Mouse (Mus musculus): ENCODE data around the gene Cars2.
"Not testable (repeated sequence)": the region's sequence is repeated elsewhere in the genome, so short reads cannot be mapped to it uniquely, and the experiment has no call there.

The Cars2 gene

DNA sequence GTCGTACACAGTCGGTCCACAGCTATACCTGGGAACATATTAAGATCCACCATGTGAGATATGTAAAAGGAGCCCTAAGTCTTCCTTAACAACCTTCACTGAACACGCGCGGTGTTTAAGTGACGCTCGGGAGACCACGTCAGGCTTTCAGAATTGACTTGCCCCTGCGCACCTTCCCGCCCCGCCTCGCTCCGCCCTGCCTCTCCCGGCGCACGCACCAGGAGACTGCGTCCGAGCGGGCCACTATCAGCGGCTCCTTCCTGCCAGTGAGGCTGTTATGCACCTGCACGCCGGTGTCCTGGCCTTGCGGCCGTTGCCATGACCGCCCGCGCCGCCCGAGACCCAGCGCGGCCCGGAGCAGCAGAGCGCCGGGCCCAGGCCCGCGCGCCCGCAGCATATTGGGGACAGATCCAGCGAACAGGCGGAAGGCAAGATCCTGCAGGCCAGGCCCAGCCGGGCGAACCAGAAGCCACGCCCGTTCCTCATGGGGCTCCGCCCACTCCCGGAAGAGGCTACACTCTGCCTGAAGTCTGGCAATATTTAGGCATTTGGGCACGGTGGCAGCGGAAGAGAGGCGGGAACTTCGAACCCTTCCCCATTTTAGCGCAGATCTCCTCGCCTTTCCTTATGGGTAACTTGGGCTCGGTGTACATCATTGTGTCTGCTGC lies at the start of gene Cars2:
Gene Cars2, minus strand, starts transcription at position 503 of the 668 bp plus-strand sequence.
- peak; percentile 92 for DNase-seq

DNA sequence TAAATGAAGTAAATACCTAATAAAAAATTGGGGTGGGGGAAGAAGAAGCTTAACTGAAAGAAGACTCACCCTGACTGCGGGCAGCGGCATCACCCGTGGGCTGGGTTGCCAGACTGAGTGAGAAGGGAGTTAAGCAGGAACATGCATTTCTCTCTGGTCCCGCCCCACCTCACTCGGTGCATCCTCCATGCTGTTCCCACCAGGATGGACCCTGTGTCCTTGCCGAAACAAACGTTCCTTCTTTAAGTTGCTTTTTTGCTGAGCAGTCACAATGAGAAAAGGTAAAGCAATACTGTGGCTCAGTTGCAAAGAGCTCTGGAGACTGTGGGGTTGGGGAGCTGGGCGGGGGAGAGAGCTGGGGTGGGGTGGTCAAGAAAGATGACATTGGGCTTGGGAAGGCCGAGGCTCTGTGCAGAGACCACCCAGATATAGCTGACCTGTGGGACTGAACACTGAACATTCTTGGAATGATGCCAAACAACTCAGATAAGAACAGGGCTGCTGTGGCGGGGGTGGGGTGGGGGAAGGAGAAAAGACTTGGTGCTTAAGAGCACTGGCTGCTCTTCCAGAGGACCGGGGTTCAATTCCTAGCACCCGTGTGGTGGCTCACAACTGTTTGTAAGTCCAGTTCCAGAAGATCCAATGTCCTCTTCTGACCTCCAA lies 42.8 kb upstream of the Cars2 start:
- no peak for DNase-seq

DNA sequence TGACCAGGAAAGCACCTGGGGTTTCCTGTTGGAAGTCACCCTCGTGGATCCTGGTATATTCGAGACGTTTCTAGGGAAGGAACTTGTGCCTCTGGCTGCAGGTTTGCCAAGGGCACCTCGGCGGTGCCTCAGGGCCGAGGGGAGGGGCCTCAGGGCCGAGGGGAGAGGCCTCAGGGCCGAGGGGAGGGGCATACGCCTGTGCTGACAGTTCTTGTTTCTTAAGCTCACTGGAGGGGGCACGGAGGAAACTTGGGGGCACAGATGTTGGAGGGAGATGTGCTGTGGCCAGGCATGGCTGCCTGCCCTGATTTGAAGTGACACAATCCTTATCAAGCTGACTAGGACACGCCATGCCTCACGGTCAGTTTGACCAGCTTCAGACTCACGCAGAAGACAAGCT lies 41.7 kb upstream of the Cars2 start:
- no peak for DNase-seq

DNA sequence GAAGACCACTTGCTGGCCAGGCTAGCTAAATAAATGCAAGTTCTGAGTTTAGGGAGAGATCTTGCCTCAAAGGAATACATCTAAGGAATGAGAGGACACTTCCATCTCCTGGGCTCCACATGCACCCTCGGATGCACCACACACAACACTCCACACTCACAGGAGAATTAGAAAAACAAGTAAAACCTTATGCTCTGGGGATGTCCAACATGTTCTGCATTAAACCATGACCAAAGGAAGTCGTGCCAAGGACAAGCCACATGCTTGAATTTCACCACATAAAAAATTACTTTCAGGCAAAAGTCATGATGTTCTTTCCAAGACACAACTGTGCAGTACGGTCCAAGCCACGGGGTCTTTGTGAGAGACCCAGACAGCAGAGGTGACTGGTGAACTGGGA lies 41.3 kb upstream of the Cars2 start:
- no peak for DNase-seq

DNA sequence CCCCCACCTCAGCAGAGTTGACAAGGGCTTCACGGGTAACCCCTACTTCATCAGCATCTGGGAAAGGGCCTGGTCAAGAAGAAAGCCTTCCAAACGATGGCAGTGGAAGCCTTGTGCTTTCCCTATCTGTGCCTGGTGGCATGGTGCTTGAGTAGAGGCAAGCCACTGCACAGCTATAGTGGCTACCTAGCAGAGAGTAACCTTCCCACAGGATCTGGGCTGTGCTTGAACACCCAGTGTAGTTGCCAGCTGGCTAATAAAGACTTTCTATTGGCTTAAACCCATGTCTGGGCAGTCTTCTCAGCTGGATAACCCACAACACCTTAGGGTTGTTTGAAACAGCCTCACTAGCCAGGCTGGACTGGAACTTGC lies 35.8 kb upstream of the Cars2 start:
- DNase-seq = no peak

DNA sequence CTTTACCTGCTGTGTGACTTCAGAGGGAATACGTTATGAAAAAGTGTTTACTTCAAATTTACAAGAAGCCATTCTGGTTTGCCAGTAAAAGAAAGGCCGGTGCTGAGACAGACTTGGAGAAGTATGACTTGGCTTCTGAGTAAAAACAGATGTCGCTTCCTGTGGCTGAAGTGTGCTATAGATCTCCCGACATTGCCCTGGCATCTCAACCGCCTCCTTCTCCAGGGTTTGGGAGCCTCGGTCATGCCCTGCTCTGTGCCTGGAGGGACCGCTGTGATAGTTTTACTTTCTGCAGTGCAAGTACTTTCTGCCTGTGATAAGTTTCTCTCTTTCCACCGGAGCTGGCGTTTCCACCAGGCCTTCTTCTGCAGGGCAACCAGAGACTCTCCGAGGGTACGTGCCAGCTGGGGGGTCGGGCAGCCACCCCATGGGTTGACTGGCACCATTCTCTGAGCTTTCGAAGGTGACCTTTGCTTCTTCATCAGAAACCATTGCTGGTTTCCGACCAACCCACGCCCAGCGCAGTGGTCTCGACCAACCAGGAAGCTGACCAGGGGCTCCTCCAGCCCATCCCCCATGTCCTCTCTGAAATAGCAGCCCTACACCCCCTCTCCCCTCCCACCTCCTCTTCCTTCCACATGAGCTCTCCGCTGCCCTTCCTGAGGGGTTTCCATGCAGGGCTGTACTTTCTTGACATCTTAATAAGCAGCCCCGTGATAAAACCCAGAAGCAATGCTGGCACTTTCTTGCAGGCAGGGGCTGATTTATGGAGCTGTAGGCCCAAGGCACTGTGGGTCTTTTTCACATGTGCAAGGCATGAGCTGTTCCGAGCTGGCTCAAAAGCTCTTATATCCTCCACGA lies 35.2 kb upstream of the Cars2 start:
- DNase-seq = no peak

DNA sequence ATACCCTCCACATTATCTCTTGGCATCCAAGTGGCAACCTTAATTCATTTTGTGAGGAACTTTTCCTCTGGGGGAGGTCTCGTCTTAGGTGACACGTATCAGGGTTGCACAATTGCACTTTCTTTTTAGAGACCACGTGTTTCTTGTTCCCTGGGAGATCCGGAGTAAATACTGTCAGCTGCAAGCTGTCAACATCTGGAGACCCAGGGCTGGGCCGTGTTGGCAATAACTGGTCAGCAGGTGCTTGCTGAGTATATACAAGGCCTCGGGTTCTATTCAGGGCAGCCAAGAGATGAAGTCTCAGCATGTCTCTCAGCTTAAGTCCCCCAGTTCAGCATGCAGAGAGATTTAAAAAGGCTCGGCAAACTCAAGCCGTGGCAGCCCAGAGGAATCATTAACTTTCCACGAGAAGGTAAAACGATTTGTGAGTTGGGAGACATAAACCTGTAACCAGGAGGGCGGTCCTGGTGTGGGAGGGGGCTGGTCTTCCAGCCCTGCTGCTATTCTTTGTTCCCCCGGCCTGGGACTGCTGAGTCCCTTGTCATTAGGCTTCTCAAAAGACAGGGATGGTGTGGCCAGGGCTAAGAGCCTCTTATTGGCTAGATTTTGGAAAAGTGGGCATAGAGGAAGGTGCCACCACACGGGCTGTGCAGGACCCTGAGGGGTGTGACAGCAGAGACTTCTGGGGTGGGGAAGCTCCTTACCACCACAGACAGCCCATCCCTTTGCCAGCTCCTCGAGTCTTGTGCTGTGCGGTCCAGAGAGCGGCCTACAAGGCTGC lies 25.2 kb upstream of the Cars2 start:
- DNase-seq = no peak

DNA sequence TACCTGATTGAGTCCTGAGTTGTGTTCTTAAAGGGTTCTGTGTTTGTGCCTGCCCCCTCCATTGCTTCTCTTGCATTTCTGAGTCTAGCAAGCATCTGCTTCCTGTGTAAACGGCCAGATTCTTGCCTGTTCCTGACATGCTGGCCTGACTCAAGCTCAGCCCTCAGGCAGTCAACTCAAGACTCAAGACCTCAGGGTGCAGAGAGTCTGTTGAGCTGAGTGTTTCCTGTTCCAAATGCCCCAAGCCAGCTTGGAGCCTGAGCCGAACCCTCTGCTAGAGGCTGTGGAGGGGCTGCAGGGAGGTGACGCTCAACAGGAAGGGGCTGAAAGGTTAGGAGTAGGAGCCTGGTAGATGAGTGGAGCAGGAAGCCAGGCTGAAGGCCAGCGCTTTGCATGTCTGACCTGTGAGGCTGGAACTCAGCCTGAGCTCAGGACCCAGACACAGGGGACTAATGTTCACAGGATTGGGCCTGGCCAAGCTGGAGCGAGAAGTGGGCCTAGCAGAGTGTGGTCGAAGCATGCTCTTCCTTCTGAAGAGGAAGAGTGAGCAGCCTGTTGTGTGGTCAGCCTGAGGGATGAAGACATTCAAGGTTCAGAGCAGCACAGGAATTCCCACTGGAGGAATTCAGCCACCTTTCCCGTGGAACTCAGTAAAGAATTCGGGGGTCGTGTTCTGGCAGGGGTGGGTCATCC lies 24.5 kb upstream of the Cars2 start:
- no peak for DNase-seq

DNA sequence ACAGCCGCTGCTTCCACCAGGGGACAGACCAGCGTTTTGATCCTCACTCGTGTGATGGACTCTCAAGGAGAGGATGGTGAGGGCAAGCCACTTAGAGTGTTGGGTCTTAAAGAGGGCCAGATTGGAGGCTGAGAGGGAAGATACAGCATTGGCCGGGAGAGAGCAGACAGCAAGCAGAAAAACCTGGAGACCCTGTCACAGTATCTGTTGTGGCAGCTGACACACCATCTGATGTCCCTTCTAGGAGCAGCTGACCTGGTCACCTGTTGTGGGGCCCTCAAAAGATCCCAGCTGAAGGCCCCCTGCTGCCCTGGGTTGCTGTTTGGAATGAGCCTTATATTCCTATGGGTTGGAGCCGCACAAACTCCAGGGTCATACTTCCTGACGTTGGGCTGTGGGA lies 21.8 kb upstream of the Cars2 start:
- DNase-seq = no peak

DNA sequence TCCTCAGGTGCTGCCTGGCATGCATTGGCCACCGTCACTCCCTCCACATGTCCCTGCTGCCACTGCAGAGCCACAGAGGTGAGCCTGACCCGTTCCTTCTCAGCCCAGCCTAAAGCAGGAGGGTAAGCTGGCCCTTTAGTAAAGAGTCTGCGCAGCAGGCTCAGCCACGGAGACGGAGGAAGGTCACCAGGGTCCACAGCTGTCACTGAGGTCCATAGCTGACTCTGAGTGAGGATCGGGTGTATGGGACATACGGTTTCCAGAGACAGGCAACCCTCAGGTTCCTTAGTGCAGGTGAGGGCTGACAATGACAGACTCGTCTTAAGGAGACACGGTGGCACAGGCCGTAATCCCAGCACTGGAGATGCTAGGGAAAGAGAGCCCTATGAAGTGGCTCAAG lies 21.4 kb upstream of the Cars2 start:
- DNase-seq = no peak

DNA sequence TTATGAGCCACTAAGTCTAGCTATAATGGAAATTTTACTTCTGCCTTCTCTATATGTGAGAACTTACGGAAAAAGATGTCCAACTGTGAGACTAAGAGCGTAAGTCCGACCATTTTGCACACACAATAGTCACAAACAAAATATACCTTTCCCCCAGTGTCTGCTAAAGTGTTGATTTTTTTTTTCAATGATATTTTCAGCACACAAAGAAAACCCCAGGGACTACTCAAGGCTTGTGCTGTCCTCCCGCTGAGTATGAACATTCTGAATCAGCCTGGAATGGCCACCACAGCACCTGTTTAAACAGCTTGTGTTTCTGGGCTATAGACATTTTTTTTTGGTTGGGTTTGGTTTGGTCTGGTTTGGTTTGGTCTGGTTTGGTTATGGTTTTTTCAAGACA lies 20.2 kb upstream of the Cars2 start:
- no peak for DNase-seq

DNA sequence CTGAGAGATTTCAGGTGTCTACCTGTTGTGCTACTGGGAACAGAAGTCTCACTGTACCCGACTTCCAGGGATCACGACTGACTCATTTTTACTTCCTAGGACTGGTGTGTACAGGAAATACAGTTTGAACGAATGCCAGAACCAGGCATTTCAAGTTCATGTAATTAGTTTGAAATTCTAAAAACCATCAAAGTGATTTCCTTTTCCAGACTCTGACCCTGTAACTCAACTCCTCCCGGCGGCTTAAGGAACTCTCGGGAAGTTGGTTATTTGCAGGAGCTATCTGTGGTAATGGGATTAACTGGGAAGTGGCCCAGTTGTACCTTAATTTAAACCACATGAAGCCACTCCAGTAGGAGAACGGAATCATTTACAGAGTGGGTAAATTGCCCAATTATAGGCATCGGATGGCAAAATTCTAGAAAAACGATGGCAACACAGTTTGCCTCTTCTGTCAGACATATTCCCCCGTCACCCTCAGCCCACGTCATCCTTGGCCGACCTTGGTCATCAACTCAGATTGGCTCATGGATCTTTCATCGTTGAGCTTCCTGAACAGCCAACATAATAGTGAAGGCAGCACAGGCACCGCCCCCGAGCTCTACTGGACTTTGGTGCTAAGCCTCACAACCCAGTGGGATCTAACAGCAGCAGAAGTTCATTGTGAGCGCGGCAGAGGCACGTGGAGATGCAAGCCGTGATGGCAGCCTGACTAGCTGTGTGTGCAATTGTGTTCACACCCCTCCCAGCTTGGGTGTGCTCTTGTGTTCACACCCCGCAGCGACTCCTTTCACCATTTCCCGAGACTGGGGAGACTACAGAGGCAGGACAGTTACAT lies 18.9 kb upstream of the Cars2 start:
- DNase-seq = no peak

DNA sequence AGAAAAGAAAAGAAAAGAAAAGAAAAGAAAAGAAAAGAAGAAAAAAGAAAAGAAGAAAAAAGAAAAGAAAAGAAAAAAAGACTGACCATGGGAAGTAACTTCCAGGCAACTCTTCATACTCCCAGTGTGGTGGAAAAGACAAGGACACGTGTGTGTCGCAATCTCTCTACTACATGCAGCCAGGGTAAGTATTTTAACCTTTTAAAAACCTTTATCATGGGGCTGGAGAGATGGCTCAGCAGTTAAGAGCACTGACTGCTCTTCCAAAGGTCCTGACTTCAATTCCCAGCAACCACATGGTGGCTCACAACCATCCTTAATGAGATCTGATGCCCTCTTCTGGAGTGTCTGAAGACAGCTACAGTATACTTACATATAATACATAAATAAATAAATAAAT lies 17.6 kb upstream of the Cars2 start:
- DNase-seq = not testable (repeated sequence)

DNA sequence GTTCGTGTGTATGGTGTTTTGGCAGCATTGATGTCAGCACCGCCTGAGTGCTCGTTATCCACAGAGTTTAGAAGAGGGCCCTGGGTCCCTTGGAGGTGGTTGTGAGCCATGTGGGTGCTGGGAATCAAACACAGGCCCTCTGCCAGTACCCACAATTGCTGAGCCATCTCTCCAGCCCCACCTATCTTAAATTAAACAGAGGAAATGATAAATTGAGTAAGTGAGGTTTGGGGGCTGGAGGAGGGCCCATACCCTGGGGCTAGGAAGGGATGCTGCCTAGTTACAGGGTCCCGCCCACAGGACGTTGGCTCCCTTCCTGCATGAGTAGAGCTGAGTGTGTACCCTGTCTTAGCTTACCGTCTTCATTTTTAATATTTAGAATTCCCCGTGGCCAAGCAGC lies 14.1 kb upstream of the Cars2 start:
- no peak for DNase-seq

DNA sequence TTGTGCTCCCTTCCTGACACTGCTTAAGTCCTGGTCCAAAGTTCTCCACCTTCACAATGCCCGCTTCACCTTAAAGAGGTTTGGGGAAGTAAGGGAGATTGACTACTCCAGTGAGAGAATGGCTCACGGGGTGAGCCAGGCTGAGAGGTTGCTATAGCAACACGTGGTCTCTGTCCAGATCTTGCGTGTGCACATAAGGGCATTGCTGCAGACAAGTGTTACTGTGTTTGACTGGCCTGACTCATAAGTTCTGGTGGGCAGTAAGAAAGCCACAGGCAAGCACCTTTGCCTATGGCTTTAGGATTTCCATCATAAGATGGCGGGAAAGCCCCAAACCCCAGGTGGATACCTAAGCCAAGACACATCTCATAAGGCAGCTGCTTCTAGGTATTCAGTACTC lies 13.7 kb upstream of the Cars2 start:
- DNase-seq = no peak

DNA sequence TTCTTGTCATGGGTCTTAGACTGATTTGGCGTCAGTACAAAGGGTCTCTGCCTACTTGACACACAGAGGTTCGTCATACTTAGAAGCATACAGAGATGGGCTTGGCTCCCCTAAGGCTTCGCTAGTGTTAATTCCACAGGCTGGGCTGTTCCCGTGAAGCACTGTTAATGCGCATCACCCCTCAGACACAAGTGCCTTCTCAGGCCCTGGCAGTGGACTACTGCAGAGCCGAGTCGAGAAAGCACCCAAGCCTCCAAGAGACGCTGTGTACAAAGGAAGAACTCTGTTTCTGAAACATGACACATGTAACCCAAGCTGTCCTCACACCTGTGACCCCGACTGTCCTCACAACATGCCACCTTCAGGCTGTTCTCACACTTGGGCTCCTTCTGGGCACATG lies 9.6 kb upstream of the Cars2 start:
- DNase-seq = no peak

DNA sequence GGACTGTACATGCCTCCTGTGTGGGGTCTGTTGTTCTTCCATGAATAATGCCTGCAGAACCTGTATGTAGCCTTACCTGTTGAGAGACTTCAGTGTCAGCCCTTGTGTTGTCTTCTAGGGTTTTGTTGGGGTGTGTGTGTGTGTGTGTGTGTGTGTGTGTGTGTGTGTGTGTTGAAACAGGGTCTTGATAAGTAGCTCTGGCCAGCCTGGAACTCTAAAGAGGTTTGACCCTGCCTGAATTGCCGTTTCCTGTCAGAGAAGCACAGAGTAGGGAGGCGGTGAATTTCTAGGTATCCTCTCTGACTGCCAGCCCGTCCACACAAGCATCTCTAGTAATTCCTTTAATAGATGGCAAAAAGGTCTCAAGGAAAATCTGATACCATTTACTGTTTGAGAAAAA lies 8.9 kb upstream of the Cars2 start:
- DNase-seq = no peak

DNA sequence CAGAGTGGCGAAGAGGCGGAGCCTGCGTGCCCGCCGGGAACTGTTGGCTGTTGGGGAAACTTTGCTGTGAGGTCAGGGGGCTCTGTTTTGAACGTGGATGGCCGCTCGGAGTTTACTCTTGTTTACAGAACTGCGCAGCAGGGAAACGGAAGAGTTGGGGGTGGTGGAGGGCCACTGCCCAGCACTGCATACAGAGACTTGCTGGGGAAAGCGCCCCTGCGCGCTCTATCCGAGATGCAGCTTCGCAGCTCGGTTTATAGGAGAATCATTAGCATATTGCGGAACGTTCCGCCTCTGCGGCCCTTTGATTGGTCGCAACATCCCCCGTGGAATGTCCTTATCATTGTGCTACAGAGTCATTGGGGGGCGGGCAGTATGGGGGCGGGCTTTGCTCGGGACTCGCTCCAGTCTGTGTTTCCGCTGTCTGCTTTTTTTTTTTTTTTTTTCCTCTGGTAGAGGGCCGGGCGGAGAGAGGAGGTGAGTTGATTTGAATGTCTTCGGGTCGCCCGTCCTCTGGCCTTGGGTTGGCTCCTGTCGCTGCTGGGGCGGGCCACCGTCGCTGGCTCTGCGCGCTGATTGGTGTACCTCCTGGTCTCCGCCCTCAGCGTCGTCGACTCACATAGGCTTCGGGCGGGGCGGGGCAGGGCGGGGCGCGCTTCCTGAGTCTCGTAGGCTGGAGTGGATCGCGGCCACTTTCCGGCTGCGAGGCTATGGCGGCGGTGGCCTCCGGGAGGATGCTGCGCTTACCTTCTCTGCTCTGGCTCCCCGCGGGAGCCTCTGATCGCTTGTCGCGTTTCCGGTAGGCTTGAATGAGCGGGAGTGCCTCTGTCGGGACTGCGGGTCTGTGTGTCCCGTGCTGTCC lies 7.4 kb upstream of the Cars2 start:
- peak; percentile 99 for DNase-seq

DNA sequence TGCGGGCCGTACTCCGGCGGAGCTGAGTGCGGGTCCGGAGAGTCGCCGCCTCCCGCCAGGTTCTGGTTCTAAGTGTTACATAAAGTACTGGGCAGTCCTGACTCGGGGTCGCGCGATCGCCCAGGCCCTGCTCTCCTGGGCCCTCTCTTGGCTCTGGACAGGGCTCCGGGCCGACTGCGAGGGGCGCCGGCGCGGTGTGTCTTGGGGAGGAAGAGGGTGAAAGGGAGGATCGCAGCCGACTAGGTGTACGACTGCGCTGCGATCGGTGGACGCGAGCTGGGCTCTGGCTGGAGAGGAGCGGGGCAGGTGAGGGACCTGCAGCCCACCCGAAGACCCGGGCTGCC lies 6.8 kb upstream of the Cars2 start:
- peak; percentile 38 for DNase-seq

DNA sequence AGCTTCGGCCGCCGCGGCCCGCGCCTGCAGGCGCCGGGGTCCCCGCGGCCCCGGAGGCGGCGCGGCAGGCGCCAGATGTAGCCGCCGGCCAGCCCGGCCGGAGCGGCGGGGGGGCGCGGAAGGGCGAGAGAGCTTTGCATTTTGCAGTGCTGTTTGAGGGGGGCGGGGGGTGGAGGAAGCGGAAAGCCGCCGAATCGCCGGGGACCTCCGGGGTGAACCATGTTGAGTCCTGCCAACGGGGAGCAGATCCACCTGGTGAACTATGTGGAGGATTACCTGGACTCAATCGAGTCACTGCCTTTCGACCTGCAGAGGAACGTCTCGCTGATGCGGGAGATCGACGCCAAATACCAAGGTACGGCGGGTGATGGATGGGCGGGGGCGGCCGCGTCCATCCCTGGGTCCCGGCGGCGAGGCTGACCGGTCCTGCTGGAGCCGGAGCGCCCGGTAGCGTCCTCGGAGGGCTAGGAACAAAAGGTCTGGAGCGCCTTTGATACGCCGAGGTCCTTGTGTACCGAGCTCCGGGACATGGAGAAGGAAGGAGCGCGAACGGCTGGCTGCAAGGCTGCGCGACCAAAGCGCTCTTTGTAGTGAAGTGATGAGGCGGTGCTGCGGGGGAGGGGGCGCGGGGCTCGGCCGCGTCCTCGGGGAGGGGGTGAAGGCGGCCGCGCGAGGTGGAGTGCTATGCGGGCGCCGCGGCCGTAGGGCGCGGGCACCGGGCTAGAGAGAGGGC lies 6.3 kb upstream of the Cars2 start:
- peak; percentile 43 for DNase-seq
